Mouse (Mus musculus): ENCODE data around the gene Hipk1.

Hipk1 gene

DNA sequence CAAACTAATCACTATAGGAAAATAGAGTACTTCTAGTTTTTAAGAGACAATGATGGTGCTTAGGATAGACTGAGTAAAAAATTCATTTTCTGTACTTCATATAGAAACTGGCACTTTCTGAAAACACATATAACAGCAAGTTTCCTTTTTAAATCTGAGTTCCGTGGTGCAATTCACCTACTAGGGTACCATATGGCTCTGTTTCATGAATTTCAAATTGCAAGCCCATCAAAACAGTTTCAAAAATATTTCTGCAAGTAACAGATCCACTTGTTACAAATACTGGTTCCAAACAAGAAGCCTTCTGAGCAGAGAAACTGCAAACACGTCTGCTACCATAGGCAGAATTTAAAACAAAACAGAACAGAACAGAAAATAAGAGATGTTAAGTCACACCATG, 39.8 kb downstream of the Hipk1 start:
- DNase-seq (ENCODE audit: low read depth in 2 of 2, low spot score in 2 of 2), result no peak

GRCm38 (mm10) chr3:103746711-103747110, 44.7 kb downstream of the Hipk1 start:
- DNase-seq (ENCODE audit: low read depth in 2 of 2, low spot score in 2 of 2), result no peak

- DNase-seq (ENCODE audit: low read depth in 2 of 2, low spot score in 2 of 2), result no peak
Measured at GRCm38 (mm10) chr3:103745001-103745770, 46.2 kb downstream of the Hipk1 start.

GRCm38 (mm10) chr3:103743208-103743607, 48.2 kb downstream of the Hipk1 start:
- no peak for DNase-seq (ENCODE audit: low read depth in 2 of 2, low spot score in 2 of 2)

DNA sequence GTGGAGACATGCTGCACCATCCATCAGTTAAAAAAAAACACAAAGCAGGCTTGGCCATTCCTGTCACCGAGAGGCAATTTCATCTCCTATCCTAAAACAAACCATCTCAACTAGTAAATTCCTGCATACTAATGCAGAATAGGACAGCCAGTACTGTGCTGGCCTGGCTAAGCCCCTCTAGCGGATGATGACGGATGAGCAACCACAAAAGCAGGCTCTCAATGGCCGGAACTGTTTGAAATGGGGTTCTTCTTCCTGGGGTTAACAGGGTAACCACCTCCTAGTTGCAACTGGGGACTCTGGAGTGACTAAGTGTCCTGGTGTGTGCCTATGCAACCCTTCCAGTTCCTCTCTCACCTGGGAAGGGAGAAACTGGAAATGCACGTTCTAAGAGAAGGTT, 51.0 kb downstream of the Hipk1 start:
- DNase-seq (ENCODE audit: low read depth in 2 of 2, low spot score in 2 of 2), result peak in 1 of 2 experiments; percentile 12

- no peak for DNase-seq (ENCODE audit: low read depth in 2 of 2, low spot score in 2 of 2)
Measured at GRCm38 (mm10) chr3:103739329-103739728, 52.0 kb downstream of the Hipk1 start, which contains the start of gene Gm10964. Gene Gm10964 (plus strand): TSS chr3:103739366.

- peak; percentile 73 to 87 for DNase-seq (ENCODE audit: low read depth in 2 of 2, low spot score in 2 of 2)
Measured at GRCm38 (mm10) chr3:103737778-103738571, 53.4 kb downstream of the Hipk1 start, which contains the start of gene Olfml3. Gene Olfml3 (minus strand): TSS chr3:103738001.

DNA sequence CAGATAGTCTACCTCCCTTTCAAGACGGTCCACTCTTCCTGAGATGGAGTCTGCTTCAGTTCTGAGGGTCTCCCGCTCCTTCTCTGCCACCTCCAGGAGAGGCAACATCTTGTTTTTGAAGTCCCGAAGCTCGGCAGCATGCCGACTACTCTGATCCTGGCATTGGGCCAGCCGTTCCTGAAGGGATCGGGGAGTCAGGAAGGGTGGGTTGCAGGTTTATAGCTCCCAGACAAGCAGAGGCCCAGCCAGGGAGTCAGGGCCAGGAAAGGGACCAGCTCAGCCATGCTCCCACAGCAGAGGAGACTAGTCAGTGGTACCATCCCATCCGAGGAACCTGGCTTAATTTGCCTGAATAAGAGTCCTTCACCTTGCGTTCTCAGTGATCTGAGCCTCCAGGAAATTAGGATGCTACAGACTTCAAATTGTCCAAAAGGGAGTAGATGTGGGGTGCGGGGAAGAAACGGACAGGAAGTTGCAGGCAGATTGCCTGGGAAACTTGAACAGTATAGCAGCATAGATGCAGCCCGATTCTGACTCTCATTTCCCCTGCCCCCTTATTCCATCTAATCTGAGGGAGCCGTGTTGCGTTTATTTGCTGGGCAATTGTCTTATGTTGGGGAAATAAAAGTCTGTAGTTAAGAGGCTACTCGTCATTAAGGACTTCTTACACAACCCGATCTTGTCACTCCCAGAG, 54.2 kb downstream of the Hipk1 start:
- no peak for DNase-seq (ENCODE audit: low read depth in 2 of 2, low spot score in 2 of 2)

- no peak for DNase-seq (ENCODE audit: low read depth in 2 of 2, low spot score in 2 of 2)
Measured at GRCm38 (mm10) chr3:103735776-103736600, 55.4 kb downstream of the Hipk1 start.

DNA sequence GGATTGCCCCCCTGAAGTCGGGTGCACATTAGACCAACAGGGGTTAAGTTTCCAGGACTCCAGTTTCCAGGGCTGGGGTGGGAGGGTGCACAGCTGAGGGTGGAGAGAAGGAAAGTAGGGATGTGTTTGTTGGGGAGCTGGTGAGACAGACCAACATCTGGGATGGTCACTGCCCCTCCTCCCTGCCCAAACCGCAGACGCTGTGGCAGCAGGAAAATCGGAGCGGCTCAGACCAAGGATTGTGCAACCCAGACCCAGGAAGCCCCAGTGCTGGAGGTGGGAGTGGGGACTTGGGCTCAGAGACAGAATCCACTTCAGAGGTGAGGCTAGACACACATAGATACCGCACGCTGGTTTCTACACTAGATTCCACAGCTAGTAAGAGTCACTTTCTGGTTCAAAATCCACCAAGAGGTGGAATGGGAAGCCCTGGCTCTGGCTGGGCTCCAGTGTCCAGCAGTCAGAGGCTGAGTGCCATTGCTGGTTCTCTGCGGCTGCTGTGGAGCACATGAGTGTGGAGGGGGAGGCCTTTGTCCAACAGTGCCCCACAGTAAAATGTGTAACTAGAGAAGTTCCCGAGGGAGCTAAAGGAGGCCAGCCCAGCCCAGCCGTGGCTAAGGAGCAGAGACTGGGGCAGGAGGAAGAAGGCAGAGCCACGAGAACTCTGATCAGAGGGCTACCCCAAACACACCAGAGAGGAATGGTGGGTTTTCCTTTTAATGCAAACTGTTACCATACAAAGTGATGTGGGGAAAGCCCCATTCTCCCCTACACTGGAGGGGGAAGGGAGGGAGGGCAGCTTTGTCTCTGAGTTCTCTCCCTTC, 56.5 kb downstream of the Hipk1 start:
- no peak for DNase-seq (ENCODE audit: low read depth in 2 of 2, low spot score in 2 of 2)

GRCm38 (mm10) chr3:103733799-103734695, 57.3 kb downstream of the Hipk1 start:
- DNase-seq (ENCODE audit: low read depth in 2 of 2, low spot score in 2 of 2), result no peak

GRCm38 (mm10) chr3:103733176-103733575, 58.2 kb downstream of the Hipk1 start:
- no peak for DNase-seq (ENCODE audit: low read depth in 2 of 2, low spot score in 2 of 2)

DNA sequence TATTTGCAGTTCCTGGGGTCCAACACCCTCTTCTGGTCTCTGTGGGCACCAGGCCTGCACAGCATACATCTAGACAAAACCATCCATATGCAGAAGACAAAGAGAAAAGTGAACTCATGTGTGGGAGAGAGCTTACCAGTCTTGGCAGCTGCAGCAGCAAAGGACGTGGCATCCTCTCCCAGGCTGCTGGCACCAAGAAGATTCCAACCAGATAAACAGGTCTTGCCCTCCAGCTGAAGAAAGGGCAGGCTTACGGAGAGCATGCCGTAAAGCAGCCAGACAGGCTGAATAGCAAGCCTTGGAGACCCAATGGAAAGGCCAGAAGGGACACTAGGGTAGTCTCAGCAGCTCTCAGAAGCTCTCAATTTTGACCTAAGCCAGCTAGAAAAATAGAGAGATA, 59.2 kb downstream of the Hipk1 start:
- DNase-seq (ENCODE audit: low read depth in 2 of 2, low spot score in 2 of 2), result no peak

DNA sequence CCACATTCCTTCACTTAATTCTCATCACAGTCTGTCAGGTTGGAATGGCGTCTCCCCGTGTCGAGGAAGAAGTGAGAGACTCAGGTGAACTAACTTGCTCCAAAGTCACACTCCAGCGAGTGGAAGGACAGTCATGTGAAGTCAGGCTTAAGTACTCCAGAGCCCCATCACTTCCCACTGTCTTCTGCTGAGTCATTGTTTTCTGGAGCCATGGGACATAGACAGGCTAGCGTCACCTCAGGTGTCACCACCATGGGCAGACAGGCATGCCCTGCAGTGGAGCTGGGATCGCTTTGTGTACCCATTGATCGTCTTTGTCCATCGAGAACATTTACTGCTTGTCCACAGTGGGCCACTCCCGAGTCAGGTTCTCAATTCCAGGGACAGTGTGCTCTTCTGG, 61.5 kb downstream of the Hipk1 start:
- no peak for DNase-seq (ENCODE audit: low read depth in 2 of 2, low spot score in 2 of 2)

GRCm38 (mm10) chr3:103727813-103728326, 63.5 kb downstream of the Hipk1 start:
- DNase-seq (ENCODE audit: low read depth in 2 of 2, low spot score in 2 of 2), result no peak

- no peak for DNase-seq (ENCODE audit: low read depth in 2 of 2, low spot score in 2 of 2)
Measured at GRCm38 (mm10) chr3:103726642-103727041, 64.7 kb downstream of the Hipk1 start.

- no peak for DNase-seq (ENCODE audit: low read depth in 2 of 2, low spot score in 2 of 2)
Measured at GRCm38 (mm10) chr3:103724137-103724536, 67.2 kb downstream of the Hipk1 start.

DNA sequence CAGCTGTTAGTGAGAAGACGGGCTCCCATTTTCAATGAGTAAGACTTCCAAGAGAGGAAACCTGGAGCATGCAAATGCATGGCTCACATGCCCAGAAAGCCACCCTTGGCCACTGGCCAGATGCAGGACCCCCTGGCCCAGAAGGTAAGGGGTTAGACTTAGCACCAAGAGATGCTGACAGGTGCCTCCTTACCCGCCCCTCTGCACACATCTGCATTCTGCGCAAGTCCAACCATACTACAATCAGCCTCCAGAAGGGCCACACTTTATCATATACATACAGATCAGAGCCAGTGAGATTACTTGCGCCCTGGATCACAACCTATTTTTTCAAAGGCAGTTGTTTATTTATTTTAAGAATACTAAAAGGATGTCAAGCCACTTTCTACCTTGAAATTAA, 72.6 kb downstream of the Hipk1 start:
- no peak for DNase-seq (ENCODE audit: low read depth in 2 of 2, low spot score in 2 of 2)
